Mouse (Mus musculus) adrenal gland, adult (tissue): ENCODE results near the gene Adarb1.
A peak's percentile ranks its signal among the peaks of the same experiment; 100 is the strongest.

ENCODE experiments used
- DNase-seq, 2 experiments: peaks; one replicate each; pipeline ENCODE4 v3.0.0; 2022 to 2023; ENCODE audit warnings: low spot score in 1 of 2; ENCODE audit not compliant: inconsistent age in 2 of 2

Adarb1 gene

GRCm38 (mm10) chr10:77418138-77418537 lies at the start of gene Adarb1:
Adarb1 (minus strand) TSS chr10:77418270.
- DNase-seq, result peak; percentile 95 to 97

- no peak for DNase-seq
These were observed 49.3 kb upstream of the Adarb1 start for GRCm38 (mm10) chr10:77467407-77467806.

- DNase-seq, result no peak
These were observed 47.8 kb upstream of the Adarb1 start for GRCm38 (mm10) chr10:77465902-77466301.

- DNase-seq, result peak; percentile 83 to 93
These were observed 46.3 kb upstream of the Adarb1 start for GRCm38 (mm10) chr10:77464181-77464936.

- no peak for DNase-seq
These were observed 43.1 kb upstream of the Adarb1 start for GRCm38 (mm10) chr10:77461161-77461560.

- peak; percentile 74 to 77 for DNase-seq
These were observed 39.6 kb upstream of the Adarb1 start for GRCm38 (mm10) chr10:77457701-77458100.

- DNase-seq, result peak; percentile 88 to 92
These were observed 38.4 kb upstream of the Adarb1 start for GRCm38 (mm10) chr10:77456507-77456906.

- peak in 1 of 2 experiments; percentile 58 for DNase-seq
These were observed 37.4 kb upstream of the Adarb1 start for GRCm38 (mm10) chr10:77455251-77456010.

- DNase-seq, result no peak
These were observed 36.7 kb upstream of the Adarb1 start for GRCm38 (mm10) chr10:77454795-77455194.

- DNase-seq, result no peak
These were observed 33.8 kb upstream of the Adarb1 start for GRCm38 (mm10) chr10:77451822-77452221.

- no peak for DNase-seq
These were observed 32.0 kb upstream of the Adarb1 start for GRCm38 (mm10) chr10:77450159-77450464.

- no peak for DNase-seq
These were observed 31.5 kb upstream of the Adarb1 start for GRCm38 (mm10) chr10:77449315-77450158.

- DNase-seq, result no peak
These were observed 30.7 kb upstream of the Adarb1 start for GRCm38 (mm10) chr10:77448698-77449247.

- DNase-seq, result no peak
These were observed 30.1 kb upstream of the Adarb1 start for GRCm38 (mm10) chr10:77448209-77448608.

- DNase-seq, result no peak
These were observed 29.7 kb upstream of the Adarb1 start for GRCm38 (mm10) chr10:77447755-77448154.

GRCm38 (mm10) chr10:77442250-77442649 lies 24.2 kb upstream of the Adarb1 start:
- DNase-seq, result no peak

GRCm38 (mm10) chr10:77441812-77442211 lies 23.7 kb upstream of the Adarb1 start:
- no peak for DNase-seq

- peak; percentile 69 to 81 for DNase-seq
These were observed 23.0 kb upstream of the Adarb1 start for GRCm38 (mm10) chr10:77440841-77441755.

- DNase-seq, result no peak
These were observed 22.2 kb upstream of the Adarb1 start for GRCm38 (mm10) chr10:77440286-77440685.

GRCm38 (mm10) chr10:77439026-77439425 lies 21.0 kb upstream of the Adarb1 start:
- DNase-seq, result no peak
